Mouse (Mus musculus) activated CD4-positive, CD25-positive, alpha-beta regulatory T cell, adult 9 weeks (primary cell): Measurements from ENCODE around the gene Zfp706. TPM values are rescaled to one million over a fixed set of nuclear protein-coding genes. Genes with fewer than 3 reads are reported as not detected.

Experiments used
- polyA plus RNA-seq: library from polyadenylated mRNA; unstranded; fragments of 100-300 nt; shearing (Covaris generic); gene quantifications from one replicate; pipeline ENCODE4 v1.2.1, GENCODE M21; 2017

Zfp706 gene
- 331 TPM for polyA plus RNA-seq

GRCm38 (mm10) chr15:37007233-37007958 lies at the start of gene Zfp706:
TSS of gene Zfp706 (minus strand) at chr15:37007773.

